Mouse (Mus musculus) left cerebral cortex, adult 18-20 months (tissue): ENCODE data around the gene Zfp428. TPM values are rescaled to one million over a fixed set of nuclear protein-coding genes. Genes with fewer than 3 reads are reported as not detected.
A peak's percentile ranks its signal among the peaks of the same experiment; 100 is the strongest.

Experiments used
- DNase-seq, 2 experiments: peaks; one replicate each; pipeline ENCODE4 v3.0.0; 2021 to 2022; ENCODE audit warnings: low spot score in 2 of 2, mixed read lengths in 1 of 2
- total RNA-seq, 2 experiments: library from RNA; stranded (reverse); gene quantifications; 2 replicates each; pipeline ENCODE4 v1.2.3; 2021

The Zfp428 gene
- total RNA-seq, 2 experiments from 2014 or later, result 47.7 to 49.3 TPM

DNA sequence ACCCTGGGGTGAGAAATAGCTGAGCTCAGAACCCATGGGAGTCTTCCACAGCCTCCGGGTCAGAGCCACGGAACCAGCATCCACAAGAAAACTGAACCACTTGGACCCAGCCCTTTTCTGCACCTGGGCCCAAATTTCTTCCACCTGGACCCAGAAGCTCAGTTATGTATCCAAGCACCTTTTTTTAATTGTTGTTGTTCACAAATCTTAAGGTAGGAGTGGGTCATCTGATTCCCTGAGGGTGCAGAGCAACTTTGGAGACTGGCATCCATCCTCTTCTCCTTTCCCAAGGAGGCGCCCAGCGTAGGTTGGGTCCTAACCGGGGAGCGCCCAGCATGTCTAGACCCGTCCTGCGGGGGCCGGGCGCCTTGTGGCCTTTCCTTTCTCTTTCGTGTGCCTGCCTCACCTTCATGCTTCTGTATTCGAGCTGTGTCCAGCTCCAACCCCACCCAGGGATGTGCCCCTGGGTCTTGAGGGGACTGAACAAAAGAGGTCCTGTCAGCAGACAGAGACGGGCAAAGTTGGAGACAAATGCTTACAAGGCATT, 39.3 kb downstream of the Zfp428 start, which contains the start of the genes Pinlyp and Xrcc1:
Gene Pinlyp, minus strand, starts transcription at position 51 of the 547 bp plus-strand sequence.
Gene Xrcc1, plus strand, starts transcription at position 222 of the 547 bp plus-strand sequence.
- DNase-seq, result no peak

DNA sequence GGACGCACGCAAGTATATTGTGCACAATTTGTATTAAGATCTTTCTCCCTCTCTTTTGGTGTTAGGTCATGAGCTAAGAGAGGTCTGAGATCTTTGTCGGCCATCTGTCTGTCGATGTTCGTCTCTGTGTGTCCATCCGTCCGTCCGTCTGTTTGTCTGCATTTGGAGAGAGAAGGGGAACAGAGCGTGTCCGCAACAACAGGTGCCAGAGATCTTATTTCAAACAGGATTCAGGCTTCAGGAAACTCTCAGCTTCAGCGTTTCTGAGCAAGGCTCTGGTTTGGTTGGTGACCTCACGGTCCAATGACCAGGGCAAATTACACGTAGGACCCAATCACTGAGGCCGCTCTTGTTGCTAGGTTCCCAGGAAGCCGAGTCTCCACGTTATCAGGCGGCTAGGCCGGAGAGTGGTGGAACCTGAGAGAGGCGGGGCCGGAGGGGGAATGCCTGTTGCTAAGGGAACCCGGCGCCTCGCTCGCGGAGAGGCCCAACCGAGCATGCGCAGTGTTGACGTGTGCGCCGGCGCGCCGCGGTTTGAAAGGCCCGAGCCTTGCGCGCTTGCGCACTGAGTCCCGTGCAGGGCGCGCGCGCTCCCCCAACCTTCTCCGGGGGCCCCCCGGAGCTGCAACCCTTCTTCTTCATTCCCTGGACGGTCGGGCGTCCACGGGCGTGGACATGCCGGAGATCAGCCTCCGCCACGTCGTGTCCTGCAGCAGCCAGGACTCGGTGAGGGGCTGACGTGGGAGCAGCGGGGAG, 40.0 kb downstream of the Zfp428 start:
- DNase-seq, result peak; percentile 99

DNA sequence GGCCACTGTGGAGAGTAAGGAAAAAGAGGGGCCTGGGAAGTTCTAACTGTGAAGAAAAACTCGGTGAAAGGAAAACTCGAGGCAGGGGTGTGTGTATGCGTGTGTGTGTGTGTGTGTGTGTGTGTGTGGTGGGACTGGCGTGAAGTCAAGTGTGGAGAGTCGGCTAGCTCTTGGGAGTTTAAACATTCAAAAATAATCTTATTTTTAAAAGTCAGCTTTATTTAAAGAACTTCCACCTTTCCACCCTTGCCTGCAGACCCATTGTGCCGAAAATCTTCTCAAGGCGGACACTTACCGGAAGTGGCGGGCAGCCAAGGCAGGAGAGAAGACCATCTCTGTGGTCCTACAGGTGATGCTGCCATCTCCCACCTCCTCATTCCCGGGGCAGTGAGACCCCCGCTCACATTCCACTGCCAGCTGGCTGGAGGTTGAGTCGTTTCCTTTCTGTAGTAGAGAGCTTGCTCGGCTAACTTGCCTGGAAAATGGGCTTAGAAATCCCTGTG, 40.8 kb downstream of the Zfp428 start:
- DNase-seq, result no peak

DNA sequence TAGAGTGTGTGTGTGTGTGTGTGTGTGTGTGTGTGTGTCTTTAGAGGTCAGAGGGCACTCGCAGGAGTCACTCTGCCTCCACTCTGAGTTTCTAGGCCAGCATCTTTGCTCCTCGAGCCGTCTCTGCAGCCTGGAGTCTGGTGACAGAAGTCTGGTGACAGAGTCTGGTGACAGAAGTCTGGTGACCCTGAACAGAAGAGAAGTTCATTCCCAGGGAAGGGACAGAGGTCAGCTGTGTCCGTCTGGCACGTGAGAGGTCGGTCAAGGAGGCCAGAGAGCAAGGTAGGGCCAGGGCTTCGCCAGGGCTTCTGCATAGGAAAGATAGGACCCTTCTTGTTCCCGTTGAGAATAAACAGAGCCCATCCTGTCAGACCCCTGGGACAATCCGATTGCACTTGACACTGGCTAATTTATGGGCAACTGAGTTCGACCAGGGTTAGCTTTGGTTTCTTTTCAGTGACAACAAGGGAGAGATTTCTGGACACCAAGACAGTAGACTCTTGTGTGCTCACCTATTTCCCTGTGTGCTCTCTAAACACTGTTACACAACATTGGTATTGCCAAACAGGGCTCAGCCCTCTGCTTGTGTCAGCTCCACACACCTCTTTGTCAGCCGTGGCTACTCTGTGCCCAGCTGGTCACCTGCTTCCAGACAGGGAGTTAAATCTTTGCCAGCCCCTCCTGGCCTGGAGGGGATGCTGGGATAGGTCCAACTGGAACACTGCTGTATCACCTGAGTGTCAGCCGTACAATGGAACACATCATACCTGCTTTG, 45.4 kb downstream of the Zfp428 start:
- DNase-seq, result no peak

DNA sequence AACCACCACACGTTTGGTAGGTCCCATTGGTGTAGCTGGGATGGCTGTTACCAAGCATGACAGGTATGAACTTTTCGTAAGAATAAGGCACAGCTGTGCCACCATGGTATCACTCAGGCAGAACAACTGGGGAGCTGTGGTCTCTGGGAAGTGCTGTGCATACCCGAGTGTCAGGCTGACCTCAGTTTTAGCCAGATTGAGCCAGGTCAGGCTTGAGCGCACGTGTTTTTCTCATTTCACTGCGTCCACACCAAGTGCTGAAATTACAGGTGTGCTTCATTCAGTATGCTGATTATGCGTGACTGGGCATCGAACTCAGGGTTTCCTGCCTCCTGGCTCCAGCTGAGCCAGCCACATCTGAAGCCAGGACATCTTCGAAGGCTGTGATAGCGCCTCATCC, 49.0 kb downstream of the Zfp428 start:
- DNase-seq, result no peak

DNA sequence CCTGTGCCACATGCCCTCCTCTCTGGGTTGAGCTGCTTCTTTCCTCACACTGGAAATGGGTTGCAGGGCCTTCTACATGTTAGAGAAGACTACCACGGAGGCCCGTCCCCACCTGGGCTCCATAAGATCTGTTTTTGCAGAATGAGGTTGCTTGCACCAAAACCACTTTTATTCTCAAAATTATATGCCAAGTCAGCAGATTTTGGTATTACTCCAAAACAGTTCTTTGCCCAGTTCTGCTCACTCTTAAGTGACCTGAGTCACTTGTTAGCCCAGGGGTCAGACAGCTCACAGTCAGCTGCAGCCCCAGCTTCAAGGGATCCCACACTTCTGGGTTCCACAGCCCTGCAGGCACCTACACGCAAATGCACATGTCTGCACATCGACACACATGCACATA, 54.6 kb downstream of the Zfp428 start:
- DNase-seq, result no peak

DNA sequence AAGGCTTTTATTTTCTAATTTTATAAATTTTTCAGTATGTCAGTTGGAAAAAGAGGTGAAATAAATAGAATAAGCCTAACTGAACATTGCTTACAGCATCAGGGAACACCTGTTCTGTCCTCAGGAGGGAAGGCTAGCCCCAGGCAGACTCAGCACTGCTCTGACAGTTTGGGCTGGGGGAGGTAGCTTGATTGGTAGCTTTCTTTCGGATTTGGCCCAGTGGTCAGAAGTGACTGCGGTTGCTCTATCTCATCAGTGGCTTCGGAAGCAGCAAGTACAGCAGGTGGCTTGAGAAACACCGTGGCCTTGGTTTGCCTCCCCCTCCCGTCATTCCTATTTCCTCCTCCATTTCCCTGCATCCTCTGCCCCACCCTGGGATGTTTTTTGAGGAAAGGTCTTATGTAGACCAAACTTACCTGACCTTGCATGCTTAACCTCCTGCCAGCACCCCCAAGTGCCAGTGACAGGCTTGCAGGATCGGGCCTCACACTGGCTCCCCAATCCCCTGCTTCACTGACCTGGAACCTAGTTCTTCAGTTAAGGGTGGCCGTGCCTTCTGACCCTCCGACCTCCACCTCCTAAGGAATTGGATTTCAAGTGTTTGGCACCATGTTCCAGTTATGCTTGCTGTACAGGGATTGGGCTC, 56.5 kb downstream of the Zfp428 start:
- DNase-seq, result no peak

DNA sequence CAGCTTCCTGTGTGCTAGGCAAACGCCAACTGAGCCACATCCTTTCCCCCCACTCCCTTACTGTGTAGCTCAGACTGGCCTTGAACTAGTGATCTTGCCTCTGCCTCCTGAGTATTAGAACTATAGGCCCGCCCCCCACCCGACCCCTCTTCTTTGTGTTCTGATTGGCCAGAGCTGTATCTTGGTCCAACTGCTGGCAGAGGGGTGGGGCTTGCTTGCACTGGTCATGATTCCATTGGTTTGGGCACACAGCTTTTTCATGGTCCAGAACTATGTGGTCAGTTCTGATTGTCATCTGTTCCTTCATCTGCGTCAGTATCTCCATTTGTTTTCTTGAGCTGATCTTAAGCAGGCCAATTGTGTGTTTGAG, 57.0 kb downstream of the Zfp428 start:
- no peak for DNase-seq

DNA sequence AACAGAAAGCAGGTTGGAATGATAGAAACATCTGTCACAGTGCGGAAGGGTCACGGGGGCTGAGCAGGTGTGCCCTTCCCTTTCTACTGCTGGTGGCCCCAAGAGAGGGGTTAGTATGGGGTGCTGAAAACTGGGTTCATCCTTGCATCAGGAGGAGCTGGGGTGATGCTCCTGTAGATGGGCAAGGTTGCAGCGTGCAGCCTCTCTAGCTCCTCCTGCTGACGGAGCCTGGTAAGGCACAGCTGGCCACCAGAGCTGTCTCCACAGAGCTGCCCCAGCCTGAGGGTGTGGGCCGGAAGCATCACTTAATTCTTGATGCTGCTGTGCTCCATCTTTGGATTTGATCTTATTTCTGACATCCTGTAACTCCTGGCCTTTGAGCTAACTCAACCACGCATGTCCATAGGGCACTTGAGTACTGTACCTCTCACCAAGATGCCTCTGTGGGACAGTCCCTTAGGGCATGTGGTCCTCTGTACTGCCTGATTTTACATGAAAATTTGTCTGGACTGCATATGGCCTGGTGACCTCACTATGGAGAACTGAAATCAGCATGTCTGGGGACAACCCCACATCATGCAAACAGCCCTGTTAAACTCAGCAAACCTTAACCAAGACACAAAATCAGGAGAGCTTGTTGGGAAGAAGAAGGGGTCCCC, 57.9 kb downstream of the Zfp428 start:
- DNase-seq, result peak; percentile 69 to 83

Other genes with a start within 250 kb of the Zfp428 start
- 10 to 100 TPM; 11.6 to 12.7 TPM for gene Zfp93, start 236.6 kb upstream of the Zfp428 start, total RNA-seq
- gene Zfp61, start 205.8 kb upstream of the Zfp428 start, total RNA-seq, result 10 to 100 TPM; 19.7 to 21.9 TPM
- gene Zfp94, start 190.3 kb upstream of the Zfp428 start, total RNA-seq, result 10 to 100 TPM; 12.2 to 14.1 TPM
- gene Tescl, start 173.1 kb upstream of the Zfp428 start, total RNA-seq, result not detected
- gene Lypd5, start 157.8 kb upstream of the Zfp428 start, total RNA-seq, result not detected
- under 1 TPM; 0.19 to 0.45 TPM for gene Kcnn4, start 136.7 kb upstream of the Zfp428 start, total RNA-seq
- gene Smg9, start 107.4 kb upstream of the Zfp428 start, total RNA-seq, result 10 to 100 TPM; 40.2 to 43.0 TPM
- gene Irgc1, start 54.7 kb upstream of the Zfp428 start, total RNA-seq, result under 1 TPM in 1 of 2 experiments, not detected in 1; 0.37 TPM
- gene Plaur, start 44.5 kb upstream of the Zfp428 start, total RNA-seq, result 1 to 10 TPM in 1 of 2 experiments, under 1 TPM in 1; 0.59 to 1.5 TPM
- 100 to 1,000 TPM; 207 to 219 TPM for gene Cadm4, start 25.0 kb upstream of the Zfp428 start, total RNA-seq
- gene AC161166.1, start 5.4 kb downstream of the Zfp428 start, total RNA-seq, result not detected
- gene Irgq, start 23.7 kb downstream of the Zfp428 start, total RNA-seq, result 10 to 100 TPM; 71.2 to 78.6 TPM
- not detected for gene Pinlyp, start 39.1 kb downstream of the Zfp428 start, total RNA-seq
- 10 to 100 TPM; 36.4 to 40.1 TPM for gene Xrcc1, start 39.3 kb downstream of the Zfp428 start, total RNA-seq
- gene Ethe1, start 80.5 kb downstream of the Zfp428 start, total RNA-seq, result 10 to 100 TPM; 15.4 to 18.2 TPM
- 1 to 10 TPM; 6.9 to 7.3 TPM for gene Zfp575, start 80.6 kb downstream of the Zfp428 start, total RNA-seq
- gene Phldb3, start 103.8 kb downstream of the Zfp428 start, total RNA-seq, result under 1 TPM in 1 of 2 experiments, not detected in 1; 0.21 TPM
- under 1 TPM in 1 of 2 experiments, not detected in 1; 0.21 TPM for gene Lypd3, start 129.5 kb downstream of the Zfp428 start, total RNA-seq
- gene Tex101, start 169.7 kb downstream of the Zfp428 start, total RNA-seq, result not detected
- gene BC049730, start 202.2 kb downstream of the Zfp428 start, total RNA-seq, result not detected
- not detected for gene Gm4763, start 219.9 kb downstream of the Zfp428 start, total RNA-seq